Mouse (Mus musculus): ENCODE results near the gene Olfr1382. TPM values are rescaled to one million over a fixed set of nuclear protein-coding genes. Genes with fewer than 3 reads are reported as not detected.
"Not testable (repeated sequence)": the region's sequence is repeated elsewhere in the genome, so short reads cannot be mapped to it uniquely, and the experiment has no call there.

Olfr1382 gene
- total and polyA plus RNA-seq, 2 experiments from 2014 or later: not detected

DNA sequence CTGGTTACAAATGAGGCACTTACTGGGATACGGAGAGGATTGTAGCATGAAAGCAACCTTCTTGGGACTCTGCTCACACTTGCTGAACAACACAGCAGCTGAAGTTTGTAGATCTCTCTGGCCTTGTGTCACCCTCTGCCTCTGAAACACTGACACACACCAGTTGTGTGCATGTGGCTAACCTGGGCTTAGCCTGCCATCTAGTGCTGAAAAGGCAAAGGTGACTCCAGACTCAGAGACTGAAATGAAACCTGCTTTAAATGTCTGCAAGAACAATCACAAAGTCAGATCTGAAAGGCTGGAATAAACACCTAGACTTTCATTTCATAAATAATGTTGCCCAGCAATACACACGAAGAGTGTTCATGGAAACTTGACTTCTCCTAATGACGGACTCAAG lies 26.0 kb downstream of the Olfr1382 start:
- not testable (repeated sequence) for H3K4me1 ChIP-seq (ENCODE audit: insufficient read depth, low read length); ATAC-seq; H3K4me3 ChIP-seq (ENCODE audit: low read length); H3K9ac ChIP-seq (replicated peaks; ENCODE audit: low read length); H3K9me3 ChIP-seq (ENCODE audit: low read length); H3K27ac ChIP-seq; H3K36me3 ChIP-seq (ENCODE audit: insufficient read depth, low read length); H3K4me2 ChIP-seq (ENCODE audit: low read depth, low read length); H3K27me3 ChIP-seq (ENCODE audit: insufficient read depth, low read length)
- peak; percentile 39 for DNase-seq (ENCODE audit: low spot score)
- WGBS: 85% methylated on average over 3 of the region's 3 CpGs
- TF ChIP-seq CTCF (IDR thresholded peaks at IDR 0.05; ENCODE audit: low read depth): peak; percentile 62

DNA sequence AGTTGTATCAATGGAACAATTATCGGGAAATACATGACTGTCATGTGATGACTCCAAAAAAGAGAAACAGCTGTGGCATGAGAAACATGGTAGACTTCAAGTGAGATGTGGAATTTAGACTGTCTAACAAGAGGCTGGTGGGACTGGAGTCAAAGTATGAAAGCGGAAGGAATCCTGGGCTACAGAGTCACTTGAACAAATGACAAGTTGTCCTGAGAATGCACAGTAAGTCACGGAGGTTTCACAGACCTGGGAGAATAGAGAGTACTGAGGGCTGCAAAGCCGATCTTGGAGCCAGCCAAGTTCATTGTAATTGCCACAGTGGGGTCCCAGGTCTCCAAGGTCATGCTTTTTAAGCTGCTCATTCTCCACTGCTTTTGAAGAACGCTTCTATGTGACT lies 28.5 kb downstream of the Olfr1382 start, which contains the start of gene Olfr1380:
Gene Olfr1380 (plus strand): TSS at position 301 of the 400 bp plus-strand sequence.
- not testable (repeated sequence) for H3K9me3 ChIP-seq (ENCODE audit: low read length); H3K27ac ChIP-seq; ATAC-seq; H3K9ac ChIP-seq (replicated peaks; ENCODE audit: low read length); DNase-seq (ENCODE audit: low spot score); H3K4me3 ChIP-seq (ENCODE audit: low read length); H3K4me1 ChIP-seq (ENCODE audit: insufficient read depth, low read length); H3K27me3 ChIP-seq (ENCODE audit: insufficient read depth, low read length); H3K36me3 ChIP-seq (ENCODE audit: insufficient read depth, low read length); H3K4me2 ChIP-seq (ENCODE audit: low read depth, low read length)
- 53% methylated on average over 5 of the region's 5 CpGs for WGBS

DNA sequence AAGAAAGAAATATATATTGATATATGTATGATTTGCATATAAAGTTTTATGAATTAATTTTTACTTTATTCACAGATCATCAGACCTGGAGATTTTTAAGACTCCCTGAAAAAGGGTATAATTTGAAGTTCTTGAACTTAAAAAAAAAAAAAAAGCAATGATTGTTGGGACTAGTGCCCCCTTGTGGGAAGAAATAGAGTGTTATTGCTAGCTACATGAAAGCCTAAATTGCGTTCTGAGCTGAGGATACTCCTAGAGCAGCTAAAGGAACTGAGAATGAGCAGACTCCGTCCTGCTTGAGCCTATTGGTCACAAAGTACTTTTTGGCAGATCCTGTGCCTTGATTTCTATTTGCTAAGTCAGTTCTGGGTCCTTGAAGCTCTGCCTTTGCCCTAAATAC lies 47.0 kb downstream of the Olfr1382 start:
- peak; percentile 29 for DNase-seq (ENCODE audit: low spot score)
- H3K4me3 ChIP-seq (ENCODE audit: low read length); H3K9ac ChIP-seq (replicated peaks; ENCODE audit: low read length); H3K9me3 ChIP-seq (ENCODE audit: low read length); H3K4me2 ChIP-seq (ENCODE audit: low read depth, low read length); H3K27ac ChIP-seq; H3K4me1 ChIP-seq (ENCODE audit: insufficient read depth, low read length); H3K36me3 ChIP-seq (ENCODE audit: insufficient read depth, low read length); H3K27me3 ChIP-seq (ENCODE audit: insufficient read depth, low read length); ATAC-seq: not testable (repeated sequence)
- peak; percentile 28; the same call in 1 of the 2 replicates for TF ChIP-seq CTCF (IDR thresholded peaks at IDR 0.05; ENCODE audit: low read depth)
- 39% methylated on average over 2 of the region's 2 CpGs for WGBS

DNA sequence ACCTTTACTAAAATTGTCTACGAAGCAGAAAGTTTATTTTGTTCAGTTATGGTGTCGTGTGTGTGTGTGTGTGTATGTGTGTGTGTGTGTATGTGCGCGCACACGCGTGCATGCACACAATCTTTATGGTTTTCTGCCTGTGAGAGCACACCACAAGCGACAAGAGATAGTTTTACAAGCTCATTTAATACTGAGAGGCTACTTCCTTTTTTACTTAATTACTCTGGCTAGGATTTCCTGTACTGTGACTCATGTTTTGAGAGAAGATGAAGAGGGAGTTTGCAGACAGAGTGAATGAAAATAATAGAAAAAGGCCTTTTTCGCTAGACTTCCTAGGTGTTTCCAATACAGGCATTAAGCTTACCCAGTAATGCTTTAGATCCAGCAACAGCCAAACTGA lies 52.4 kb downstream of the Olfr1382 start:
- not testable (repeated sequence) for ATAC-seq; H3K27ac ChIP-seq; H3K9ac ChIP-seq (replicated peaks; ENCODE audit: low read length); H3K27me3 ChIP-seq (ENCODE audit: insufficient read depth, low read length); H3K36me3 ChIP-seq (ENCODE audit: insufficient read depth, low read length); H3K4me2 ChIP-seq (ENCODE audit: low read depth, low read length); DNase-seq (ENCODE audit: low spot score); H3K4me3 ChIP-seq (ENCODE audit: low read length); H3K4me1 ChIP-seq (ENCODE audit: insufficient read depth, low read length); H3K9me3 ChIP-seq (ENCODE audit: low read length)
- WGBS: 89% methylated on average over 8 of the region's 8 CpGs

Other genes with a start within 250 kb of the Olfr1382 start
- 0.86 TPM in 1 of 2 replicates, not detected in the other for gene Olfr1393, start 249.9 kb upstream of the Olfr1382 start, total RNA-seq (2014; rRNA removed)
- gene Olfr1393, start 249.9 kb upstream of the Olfr1382 start, polyA plus RNA-seq (2015; fragmentation: Nextera tagmentation; extraction: Ambion mirVana): 0.10 and 0.13 TPM in 2 replicates
- gene Olfr1392, start 243.0 kb upstream of the Olfr1382 start, total RNA-seq (2014; rRNA removed): not detected in 2 replicates
- gene Olfr1392, start 243.0 kb upstream of the Olfr1382 start, polyA plus RNA-seq (2015; fragmentation: Nextera tagmentation; extraction: Ambion mirVana): not detected in 2 replicates
- not detected in 2 replicates for gene Olfr10, start 223.5 kb upstream of the Olfr1382 start, total RNA-seq (2014; rRNA removed)
- gene Olfr10, start 223.5 kb upstream of the Olfr1382 start, polyA plus RNA-seq (2015; fragmentation: Nextera tagmentation; extraction: Ambion mirVana): not detected in 2 replicates
- not detected in 2 replicates for gene Olfr1391, start 205.5 kb upstream of the Olfr1382 start, total RNA-seq (2014; rRNA removed)
- not detected in 2 replicates for gene Olfr1391, start 205.5 kb upstream of the Olfr1382 start, polyA plus RNA-seq (2015; fragmentation: Nextera tagmentation; extraction: Ambion mirVana)
- not detected in 2 replicates for gene Olfr1390, start 193.1 kb upstream of the Olfr1382 start, total RNA-seq (2014; rRNA removed)
- not detected in 2 replicates for gene Olfr1390, start 193.1 kb upstream of the Olfr1382 start, polyA plus RNA-seq (2015; fragmentation: Nextera tagmentation; extraction: Ambion mirVana)
- gene Olfr1389, start 105.2 kb upstream of the Olfr1382 start, total RNA-seq (2014; rRNA removed): not detected in 2 replicates
- not detected in 2 replicates for gene Olfr1389, start 105.2 kb upstream of the Olfr1382 start, polyA plus RNA-seq (2015; fragmentation: Nextera tagmentation; extraction: Ambion mirVana)
- gene Olfr1388, start 91.6 kb upstream of the Olfr1382 start, total RNA-seq (2014; rRNA removed): 0.10 TPM in 1 of 2 replicates, not detected in the other
- gene Olfr1388, start 91.6 kb upstream of the Olfr1382 start, polyA plus RNA-seq (2015; fragmentation: Nextera tagmentation; extraction: Ambion mirVana): 0.08 TPM in 1 of 2 replicates, not detected in the other
- gene Olfr1387, start 72.9 kb upstream of the Olfr1382 start, total RNA-seq (2014; rRNA removed): not detected in 2 replicates
- gene Olfr1387, start 72.9 kb upstream of the Olfr1382 start, polyA plus RNA-seq (2015; fragmentation: Nextera tagmentation; extraction: Ambion mirVana): not detected in 2 replicates
- not detected in 2 replicates for gene Olfr1386, start 63.2 kb upstream of the Olfr1382 start, total RNA-seq (2014; rRNA removed)
- not detected in 2 replicates for gene Olfr1386, start 63.2 kb upstream of the Olfr1382 start, polyA plus RNA-seq (2015; fragmentation: Nextera tagmentation; extraction: Ambion mirVana)
- gene Olfr1385, start 39.2 kb upstream of the Olfr1382 start, total RNA-seq (2014; rRNA removed): not detected in 2 replicates
- gene Olfr1385, start 39.2 kb upstream of the Olfr1382 start, polyA plus RNA-seq (2015; fragmentation: Nextera tagmentation; extraction: Ambion mirVana): not detected in 2 replicates
- not detected in 2 replicates for gene Olfr1384, start 21.5 kb upstream of the Olfr1382 start, total RNA-seq (2014; rRNA removed)
- not detected in 2 replicates for gene Olfr1384, start 21.5 kb upstream of the Olfr1382 start, polyA plus RNA-seq (2015; fragmentation: Nextera tagmentation; extraction: Ambion mirVana)
- gene Olfr1383, start 8.6 kb upstream of the Olfr1382 start, total RNA-seq (2014; rRNA removed): not detected in 2 replicates
- gene Olfr1383, start 8.6 kb upstream of the Olfr1382 start, polyA plus RNA-seq (2015; fragmentation: Nextera tagmentation; extraction: Ambion mirVana): not detected in 2 replicates
- gene Olfr1381, start 15.2 kb downstream of the Olfr1382 start, total RNA-seq (2014; rRNA removed): not detected in 2 replicates
- not detected in 2 replicates for gene Olfr1381, start 15.2 kb downstream of the Olfr1382 start, polyA plus RNA-seq (2015; fragmentation: Nextera tagmentation; extraction: Ambion mirVana)
- not detected in 2 replicates for gene Olfr1380, start 28.6 kb downstream of the Olfr1382 start, total RNA-seq (2014; rRNA removed)
- not detected in 2 replicates for gene Olfr1380, start 28.6 kb downstream of the Olfr1382 start, polyA plus RNA-seq (2015; fragmentation: Nextera tagmentation; extraction: Ambion mirVana)
- gene Flt4, start 81.0 kb downstream of the Olfr1382 start, total RNA-seq (2014; rRNA removed): 2.5 and 3.7 TPM in 2 replicates
- 1.2 TPM in 2 replicates for gene Flt4, start 81.0 kb downstream of the Olfr1382 start, polyA plus RNA-seq (2015; fragmentation: Nextera tagmentation; extraction: Ambion mirVana)
- gene Scgb3a1, start 135.4 kb downstream of the Olfr1382 start, total RNA-seq (2014; rRNA removed): not detected in 2 replicates
- 0.33 and 0.55 TPM in 2 replicates for gene Scgb3a1, start 135.4 kb downstream of the Olfr1382 start, polyA plus RNA-seq (2015; fragmentation: Nextera tagmentation; extraction: Ambion mirVana)
- 32.0 and 38.5 TPM in 2 replicates for gene Cnot6, start 184.5 kb downstream of the Olfr1382 start, total RNA-seq (2014; rRNA removed)
- 32.7 and 33.0 TPM in 2 replicates for gene Cnot6, start 184.5 kb downstream of the Olfr1382 start, polyA plus RNA-seq (2015; fragmentation: Nextera tagmentation; extraction: Ambion mirVana)

Measured in hindbrain, postnatal 0 days (tissue).